Mouse (Mus musculus) gastrocnemius, postnatal 25 days (tissue): ENCODE results near the gene Ssbp4. TPM values are rescaled to one million over a fixed set of nuclear protein-coding genes. Genes with fewer than 3 reads are reported as not detected.

Experiments
- DNase-seq: peaks from one replicate; pipeline ENCODE4 v3.0.0; 2022
- total RNA-seq, 2 experiments: library from RNA; stranded (reverse); gene quantifications; 1 replicate in 1 of 2; 2 replicates in 1 of 2; pipeline ENCODE4 v1.2.3; 2021

The Ssbp4 gene
- total RNA-seq, 2 experiments from 2014 or later = 15.4 to 20.0 TPM

DNA sequence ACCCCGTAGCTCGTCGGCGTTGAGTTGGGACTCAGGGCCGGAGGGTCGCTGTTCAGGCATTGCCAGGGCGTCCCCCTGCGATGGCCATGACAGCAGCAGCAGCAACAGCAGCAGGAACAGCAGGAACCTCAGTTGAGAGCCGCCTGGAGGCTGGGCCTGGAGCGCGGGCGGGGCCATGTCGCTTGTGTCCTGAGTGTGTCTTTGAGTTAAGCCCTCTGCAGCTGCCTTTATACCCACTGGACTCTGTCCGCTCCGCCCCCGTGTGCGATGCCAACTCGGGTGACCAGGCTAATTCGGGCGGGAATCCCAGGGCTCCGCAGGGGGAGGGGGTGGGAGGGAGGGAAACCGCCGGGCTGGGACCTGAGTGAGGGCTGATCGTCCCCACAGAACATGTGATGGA is 22.8 kb upstream of the Ssbp4 start:
- no peak for DNase-seq

DNA sequence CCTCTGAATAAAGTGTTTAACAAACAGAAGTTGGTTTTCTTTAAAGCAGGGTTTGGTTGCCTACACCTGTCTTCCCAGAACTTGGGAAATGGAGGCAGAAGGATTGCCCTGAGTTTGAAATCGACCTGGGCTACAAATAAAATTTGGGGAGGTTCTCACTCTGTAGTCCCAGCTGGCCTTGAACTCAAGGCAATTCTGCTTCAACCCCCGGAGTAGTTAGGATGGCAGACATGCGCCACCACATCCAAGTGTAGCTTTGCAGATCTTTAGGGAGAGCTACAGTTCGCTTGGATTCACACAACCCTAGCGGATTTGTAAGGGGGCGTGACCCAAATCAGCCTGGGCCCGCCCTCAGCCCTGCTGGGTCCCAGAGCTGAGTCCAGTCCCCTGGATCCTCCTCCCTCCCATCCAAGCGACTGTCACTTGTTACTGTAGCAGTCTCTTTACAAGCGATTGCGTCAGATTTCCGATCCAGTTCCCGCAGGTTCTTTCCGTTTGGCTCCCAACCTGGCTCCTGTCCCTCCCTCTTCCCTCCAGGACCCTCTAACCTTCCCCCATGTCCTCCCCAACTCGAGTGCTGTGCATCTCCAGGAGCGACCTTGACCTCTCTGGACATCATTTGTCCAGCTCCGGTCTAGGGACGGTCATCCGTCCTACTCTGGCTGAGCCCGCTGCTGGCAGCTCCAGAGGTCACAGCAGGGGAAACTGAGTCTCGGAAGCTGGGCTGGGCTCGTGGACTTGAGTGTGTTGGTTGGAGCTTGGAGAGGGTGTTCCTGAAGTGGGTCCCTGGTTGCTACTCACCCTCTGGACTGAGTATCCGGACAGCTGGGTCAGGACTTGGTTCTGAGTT is 22.1 kb upstream of the Ssbp4 start:
- peak; percentile 76 for DNase-seq

DNA sequence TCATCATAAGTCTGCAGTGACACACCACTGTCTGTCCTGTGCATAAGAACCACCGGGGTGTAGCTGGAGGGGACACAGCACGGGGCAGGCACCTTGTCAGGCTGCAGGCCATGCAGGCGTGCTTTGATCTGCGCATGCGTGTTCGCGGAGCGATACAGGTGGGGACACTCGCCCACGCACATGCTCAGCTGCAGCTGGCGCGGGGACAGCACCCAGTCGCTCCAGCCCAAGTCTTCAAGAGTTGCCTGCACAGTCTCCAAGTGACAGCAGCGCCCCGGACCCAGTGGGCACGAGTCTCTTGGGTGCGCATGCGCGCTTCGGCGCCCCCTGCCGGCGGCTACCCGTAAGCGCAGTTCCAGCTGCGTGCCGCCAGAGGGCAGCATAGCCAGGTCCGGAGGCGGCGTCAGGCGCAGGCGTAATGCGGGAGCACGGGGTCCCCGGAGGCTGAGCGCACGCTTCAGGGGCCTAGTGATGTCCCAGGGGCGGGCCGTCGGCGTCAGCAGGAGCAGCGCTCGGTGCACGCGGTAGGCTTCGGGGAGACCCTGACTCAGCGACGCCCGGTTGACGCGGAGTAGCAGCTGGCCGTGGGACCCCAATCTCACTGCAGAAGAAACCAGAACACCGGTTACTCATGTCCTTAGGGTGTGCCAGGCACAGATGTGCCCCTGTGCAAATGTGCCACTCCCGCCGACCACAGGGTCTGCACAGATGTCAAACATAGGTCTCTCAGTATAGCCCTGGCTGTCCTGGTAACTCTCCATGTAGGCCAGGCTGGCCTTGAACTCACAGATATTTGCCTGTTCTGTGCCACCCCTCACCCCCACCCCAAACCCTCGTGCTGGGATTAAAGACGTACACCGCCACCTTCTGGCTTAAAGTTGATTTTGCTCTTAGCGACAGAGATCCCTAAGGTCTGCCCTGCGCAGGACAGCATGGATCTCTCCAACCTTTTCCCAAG is 21.2 kb upstream of the Ssbp4 start:
- DNase-seq = peak; percentile 85

DNA sequence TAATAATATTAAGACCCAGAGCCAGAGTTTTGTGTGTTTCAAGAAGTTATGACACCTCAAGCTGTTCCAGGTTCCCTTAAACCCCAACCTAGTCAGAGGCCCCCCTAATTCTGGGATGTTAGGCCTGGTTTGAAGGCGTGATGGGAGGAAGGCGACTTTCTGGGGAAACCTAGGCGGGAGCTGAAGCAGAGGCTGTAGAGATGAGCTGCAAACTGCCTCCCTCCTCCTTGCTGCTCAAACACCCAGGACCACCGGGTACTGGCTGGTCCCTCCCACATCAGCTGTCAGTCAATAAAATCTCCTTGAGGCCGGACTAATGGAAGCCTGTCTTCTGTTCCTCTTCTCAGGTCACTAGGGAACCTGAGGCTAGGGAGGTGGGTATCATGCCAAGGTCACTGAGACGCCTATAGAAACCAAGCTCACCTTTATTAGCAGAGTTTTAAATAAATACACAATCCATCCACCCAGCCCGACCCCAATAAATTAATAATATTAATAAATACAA is 20.4 kb upstream of the Ssbp4 start:
- DNase-seq = no peak

DNA sequence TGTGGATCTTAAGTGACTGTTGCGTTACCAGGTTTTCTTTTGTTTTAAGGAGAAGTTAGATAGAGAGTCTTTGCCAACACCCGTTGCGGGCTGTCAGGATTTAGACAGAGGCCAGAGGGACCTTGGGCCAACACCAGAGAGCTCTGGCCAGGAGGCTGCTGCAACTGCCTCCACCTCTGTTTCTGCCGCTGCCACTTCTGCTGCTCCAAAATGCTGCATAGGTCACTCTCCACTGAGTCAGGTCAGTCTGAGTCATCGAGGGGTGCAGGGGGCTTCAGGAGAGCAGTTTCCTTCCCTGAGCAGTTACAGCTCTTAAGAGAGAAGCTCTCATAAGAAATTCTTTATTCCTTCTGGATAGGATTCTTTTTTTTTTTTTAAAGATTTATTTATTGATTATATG is 18.4 kb upstream of the Ssbp4 start:
- DNase-seq = no peak

DNA sequence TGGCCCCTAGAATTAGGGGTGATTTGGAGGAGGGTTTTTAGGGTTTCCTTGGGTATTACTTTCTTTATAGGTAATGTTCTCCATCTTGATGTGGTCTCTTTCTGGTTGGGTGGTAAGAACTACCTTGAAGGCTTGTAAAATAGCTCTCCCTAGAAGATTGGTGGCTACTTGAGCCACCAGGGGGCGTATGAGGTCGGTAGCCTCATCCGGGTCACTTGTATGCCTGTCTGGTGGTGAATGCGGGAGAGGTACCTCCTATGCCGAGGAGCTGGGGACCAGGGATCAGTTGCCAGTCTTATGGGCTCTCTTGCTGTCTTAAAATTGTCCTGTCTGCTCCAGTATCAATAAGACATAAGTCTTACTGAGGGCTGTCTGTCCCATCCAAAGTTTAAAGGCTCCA is 16.4 kb upstream of the Ssbp4 start:
- DNase-seq = no peak

DNA sequence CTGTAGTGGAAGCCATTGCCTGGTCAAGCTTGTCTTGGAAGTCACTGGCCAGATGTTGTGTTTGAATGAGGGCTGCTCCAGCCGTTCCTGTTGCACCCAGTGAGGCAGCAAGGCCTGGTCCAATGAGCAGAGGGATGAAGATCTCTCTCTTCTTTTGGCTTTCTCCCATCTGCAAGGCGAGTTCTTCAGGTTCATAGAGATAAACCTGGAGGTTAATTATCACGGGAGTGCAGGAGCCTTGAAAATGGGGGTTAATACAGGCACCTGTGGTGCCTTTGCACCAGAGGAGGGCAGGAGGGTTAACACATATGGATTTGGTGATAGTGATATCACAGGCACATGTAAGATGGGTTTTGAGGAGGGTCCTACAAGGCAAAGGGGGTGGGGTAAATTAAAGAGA is 13.5 kb upstream of the Ssbp4 start:
- no peak for DNase-seq

DNA sequence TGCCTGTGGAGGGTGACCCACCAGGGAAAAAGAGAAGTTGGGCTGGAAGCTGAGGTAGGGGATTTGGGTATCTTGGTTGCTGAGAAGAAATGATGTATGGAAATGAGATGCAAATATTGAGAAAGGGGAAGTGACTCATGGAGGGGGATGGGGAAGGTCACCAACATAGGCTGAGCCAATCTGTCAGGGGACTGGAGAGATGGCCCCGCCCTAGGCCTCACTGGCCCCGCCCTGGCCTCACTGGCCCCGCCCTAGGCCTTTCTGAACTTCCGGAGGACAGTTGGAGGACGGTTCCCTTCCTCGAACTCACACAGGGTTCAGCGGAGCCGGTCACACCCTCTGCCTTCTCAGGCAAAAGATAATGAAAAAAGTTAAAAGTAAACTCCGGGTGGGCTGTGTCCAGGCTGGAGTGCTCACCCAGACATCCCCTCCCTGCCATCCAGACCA is 10.2 kb upstream of the Ssbp4 start:
- DNase-seq = no peak

DNA sequence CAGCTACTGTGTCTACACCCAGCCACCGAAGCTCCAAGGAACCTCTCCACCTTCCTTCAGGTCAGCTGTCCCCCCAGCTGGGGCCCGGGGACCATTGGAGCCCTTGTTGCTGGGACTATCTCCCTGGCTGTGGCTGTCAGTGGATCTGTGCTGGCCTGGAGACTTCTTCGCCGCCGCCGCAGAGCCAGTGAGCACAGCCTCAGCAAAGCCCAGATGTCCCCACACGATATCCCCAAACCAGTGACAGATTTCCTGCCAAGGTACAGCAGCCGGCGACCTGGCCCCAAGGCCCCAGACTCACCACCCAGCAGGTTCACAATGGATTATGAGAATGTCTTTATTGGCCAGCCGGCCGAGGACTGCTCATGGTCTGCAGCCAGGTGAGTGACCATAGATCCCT is 9.3 kb upstream of the Ssbp4 start:
- no peak for DNase-seq

DNA sequence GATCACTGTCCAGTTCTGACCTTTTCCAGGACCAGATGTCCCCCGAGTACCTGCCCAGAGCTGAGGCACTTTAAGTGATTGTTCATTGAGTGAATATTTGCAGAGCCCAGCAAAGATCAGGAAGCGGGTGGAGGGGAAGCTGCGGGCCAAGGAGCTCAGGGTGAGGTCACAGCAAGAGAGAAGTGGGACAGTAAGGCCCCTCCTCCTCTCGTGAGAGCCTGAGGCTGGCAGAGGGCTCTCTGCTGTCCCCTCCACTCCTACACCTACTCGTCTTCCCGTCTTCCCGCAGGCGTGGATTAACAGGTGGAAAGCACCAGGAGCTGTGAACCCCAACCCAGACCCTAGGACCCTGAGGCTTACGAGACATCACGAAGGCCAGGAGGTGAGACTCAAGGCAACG is 8.0 kb upstream of the Ssbp4 start:
- no peak for DNase-seq

DNA sequence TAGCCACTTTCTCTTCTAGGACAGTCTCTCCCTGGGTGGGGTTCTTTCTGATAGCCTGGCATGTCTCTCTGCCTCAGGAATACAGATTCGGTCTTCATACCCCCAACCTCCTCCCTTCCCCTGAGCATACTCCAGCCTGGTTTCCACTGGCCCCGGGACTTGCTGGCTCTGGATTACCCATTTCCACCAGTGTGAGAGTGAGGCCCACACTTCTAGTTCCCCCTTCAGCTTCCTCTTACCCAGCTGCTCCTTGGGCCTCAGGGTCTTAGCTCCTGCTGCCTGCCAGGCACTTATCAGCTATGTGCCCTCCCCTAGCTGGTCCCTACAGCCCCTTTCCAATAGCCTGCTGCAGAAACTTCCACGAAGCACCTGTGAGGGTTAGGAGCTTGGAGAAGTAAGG is 7.2 kb upstream of the Ssbp4 start, which contains the start of gene Lrrc25:
Lrrc25 (plus strand) TSS at position 262 of the 400 bp plus-strand sequence.
- no peak for DNase-seq

DNA sequence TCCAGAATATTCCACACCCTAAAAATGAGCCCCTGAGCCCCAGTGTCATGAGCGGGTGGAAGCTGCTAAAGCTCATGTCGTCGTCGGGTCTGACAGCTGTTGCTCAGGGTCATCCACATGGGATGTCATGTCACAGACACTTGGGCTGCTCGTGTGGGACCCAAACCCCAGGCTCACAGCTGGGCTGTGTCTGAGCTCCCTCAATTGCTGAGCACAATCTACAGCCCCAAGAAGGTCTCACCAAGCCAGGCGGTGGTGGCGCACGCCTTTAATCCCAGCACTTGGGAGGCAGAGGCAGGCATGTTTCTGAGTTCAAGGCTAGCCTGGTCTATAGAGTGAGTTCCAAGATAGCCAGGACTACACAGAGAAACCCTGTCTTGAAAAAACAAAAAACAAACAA is 6.6 kb upstream of the Ssbp4 start:
- DNase-seq = no peak

DNA sequence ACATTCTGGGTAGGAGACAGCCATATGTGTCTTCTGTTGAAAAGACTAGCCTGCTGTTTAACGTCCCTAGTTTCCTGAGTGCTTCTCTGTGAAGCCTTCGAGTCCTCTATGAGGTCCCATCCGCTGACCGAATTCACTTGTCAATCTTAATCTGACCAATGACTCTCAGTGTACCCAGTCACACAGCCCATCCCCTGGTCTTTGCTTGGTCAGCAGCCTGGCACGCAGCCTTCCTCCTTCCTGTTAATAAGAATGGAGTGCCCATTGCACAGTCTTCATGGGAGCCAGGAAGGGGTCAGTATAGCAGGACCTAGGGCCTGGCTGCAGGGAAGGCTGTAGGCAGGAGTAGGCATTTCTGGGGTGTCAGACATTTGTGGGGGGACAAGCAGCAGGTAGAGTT is 5.8 kb upstream of the Ssbp4 start:
- no peak for DNase-seq

DNA sequence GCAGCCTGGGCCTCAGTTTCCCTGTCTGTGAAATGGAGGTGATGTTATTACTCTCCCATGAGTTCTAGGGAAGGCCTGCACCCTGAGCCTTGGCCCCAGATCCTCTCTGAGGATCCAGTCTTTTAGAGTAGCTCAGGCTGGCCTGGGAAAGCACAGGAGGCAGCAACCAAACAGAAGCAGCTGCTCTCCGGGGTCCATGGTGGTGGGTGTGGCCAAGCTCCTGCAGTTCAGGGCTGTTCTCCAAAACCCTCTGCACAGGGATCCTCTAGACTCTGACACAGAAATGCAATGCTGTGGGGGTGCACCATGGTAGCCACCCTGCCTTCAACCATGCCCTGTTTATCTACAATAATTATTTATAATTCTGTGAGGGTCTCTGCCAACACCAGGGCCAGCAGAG is 5.1 kb upstream of the Ssbp4 start:
- no peak for DNase-seq

DNA sequence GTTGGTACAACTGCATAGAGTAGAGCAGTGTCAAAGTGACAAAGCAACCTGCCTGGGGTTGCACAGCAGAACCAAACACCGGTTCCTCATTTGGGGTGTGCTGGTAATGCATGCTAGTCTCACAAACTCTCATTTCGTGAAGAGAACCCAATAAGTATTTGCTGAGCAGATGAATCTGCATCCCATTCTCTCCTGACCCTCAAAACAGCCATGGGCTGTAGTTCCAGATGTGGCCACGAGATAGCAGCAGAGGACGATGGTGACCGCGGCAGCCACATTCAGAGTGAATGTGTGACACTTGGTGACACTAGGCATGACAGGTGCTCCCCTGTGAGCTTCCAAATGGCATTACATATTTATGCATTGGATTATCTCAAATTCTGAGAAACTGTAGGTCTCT is 3.2 kb upstream of the Ssbp4 start:
- DNase-seq = peak; percentile 76

DNA sequence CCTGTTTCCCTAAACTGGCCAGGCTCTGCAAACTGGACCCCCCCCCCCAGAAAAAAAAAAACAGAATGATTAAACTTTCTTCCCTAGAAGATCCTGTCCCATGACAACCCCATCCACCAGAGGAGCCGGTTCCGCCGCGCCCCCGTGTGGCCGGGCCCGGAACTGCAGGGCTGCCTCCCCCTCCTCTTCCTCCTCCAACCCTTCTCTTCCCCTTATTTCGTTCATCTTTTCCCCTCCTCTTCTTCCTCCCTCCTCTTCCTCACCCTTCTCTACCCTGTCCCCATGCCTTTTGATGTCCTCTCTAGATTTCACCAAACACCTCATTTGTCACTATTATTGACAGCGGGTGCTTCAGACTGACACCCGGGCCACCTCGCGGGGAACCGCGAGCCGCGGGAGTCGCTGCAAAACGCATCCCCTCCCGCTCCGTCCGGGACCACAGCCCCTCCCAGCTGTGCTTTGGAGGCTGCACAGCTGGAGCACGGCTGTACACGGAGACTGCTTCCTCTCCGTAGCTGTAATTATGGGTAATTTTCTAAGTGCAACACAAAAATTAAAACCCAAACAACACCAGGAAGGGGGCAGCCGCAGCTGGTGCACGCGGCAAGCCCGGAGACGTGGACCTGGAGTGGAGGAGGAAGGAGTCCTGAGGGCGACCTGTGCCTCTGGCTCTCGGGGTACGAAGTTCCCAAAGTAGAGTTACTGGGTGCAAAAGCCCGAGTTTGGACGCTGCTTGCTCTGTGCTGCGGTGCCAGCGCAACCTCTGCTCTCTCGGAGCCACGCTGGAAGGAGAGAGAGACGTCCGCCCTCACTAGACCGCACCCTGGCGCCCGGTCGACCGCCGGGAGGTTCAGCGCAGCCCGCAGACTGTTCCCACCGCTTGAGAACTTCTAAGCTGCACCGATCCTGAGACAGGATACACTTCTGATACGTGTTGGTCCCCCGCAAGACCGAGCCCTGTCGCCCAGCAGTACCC is 2.4 kb upstream of the Ssbp4 start:
- peak; percentile 88 for DNase-seq

DNA sequence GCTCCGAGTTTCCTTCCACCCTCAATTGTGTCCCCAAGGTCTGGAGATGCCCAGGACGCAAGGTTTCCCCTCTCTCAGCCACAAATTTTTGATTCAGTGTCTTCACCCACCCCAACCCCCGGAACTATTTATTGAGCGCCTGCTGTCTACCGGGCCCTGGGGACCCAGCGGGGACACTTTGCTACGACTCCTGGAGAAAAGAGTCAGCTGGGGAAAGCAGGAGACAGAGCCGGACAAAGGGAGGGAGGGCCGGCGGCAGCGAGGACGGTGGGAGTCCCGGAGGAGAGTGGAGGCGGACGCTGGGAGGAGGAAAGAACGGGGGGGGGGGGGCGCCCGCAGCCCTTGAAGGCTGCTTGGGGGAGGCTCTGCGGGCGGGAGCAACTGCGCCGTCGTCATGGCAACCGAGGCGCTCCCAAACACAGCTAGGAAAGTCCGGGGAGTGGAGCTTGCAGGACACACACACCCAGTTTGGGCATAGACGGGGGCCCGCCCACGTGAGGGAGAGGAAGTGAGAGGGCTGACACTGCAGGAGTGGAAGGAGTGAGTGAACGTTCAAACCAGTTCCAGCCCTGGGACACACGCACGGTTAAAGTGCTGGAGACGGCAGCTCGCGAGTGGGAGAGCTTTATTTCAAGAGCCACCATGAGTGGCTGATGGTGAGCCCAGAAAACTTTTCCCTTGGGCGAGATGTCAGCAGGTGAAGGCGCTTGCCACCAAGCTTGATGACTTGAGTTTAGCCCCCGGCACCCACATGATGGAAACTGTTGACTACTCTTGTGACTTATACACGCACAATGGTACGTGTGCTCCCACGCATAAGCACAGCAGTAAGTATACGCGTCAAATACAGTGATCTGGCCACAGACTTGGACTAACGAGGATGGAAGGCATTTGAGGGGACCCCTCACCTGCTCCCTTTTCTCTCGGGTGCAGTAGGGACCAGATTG is 1.4 kb upstream of the Ssbp4 start:
- DNase-seq = peak; percentile 93

DNA sequence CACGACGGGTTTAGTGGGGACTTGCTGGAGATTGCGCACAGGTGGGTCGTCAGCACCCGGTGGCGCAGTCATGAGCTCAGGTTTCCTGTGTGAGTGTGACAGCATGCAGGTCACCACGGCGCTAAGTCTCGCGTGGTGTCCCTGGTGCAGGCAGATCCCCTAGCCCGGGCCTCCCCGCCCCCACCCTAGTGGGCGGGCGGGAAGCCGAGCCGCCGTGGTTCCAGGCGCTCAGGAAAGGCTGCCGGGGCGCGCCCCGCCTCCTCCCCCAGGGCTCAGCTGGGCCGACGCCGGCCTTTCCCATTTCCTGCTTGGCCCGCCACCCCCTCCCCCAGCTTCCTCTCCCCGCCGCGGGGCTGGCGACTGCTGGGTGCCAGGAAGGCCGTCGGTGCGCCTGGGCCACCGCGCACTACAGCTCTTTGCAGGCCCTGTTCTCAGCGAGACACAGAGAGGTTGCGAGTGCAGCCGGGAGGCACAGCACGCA is 736 bp upstream of the Ssbp4 start:
- DNase-seq = peak; percentile 94

DNA sequence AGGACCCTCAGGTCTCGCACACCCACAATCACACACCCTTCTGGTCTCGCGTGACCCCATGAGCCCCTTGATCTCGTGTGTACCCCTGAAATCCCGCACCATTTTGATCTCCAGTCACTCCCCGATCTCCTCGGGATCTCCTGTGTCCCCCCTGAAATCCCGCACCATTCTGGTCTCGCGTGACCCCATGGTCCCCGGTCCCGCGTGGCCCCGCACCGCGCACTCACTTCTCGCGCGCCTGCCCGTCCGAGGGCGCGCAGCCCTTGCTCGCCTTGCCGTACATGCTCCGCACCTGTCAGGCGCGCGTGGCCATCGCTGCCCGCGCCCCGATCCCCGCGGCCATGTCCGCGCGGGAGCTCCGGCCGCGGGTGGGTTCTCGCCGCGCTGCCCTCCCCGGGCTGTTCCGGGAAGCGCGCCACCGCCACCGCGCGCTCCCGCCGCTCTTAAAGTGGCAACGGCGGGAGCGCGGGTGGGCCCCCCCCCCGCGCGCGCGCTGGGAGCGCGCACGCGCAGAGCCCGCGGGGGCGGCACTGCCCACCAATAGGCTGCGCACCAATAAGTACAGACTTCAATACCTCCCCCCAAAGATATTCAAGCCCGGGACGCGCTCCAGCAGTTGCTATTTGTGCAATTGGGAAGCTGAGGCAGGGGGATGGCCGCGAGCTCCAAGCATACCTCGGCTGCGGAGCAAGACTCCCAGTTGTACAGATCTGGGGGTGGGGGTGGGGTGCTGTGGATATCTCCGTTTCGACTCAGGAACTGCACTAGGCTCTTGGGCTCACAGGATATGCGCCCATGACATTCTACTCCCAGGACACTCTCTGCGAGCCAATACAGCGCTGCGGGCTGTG is 549 bp downstream of the Ssbp4 start:
- no peak for DNase-seq

DNA sequence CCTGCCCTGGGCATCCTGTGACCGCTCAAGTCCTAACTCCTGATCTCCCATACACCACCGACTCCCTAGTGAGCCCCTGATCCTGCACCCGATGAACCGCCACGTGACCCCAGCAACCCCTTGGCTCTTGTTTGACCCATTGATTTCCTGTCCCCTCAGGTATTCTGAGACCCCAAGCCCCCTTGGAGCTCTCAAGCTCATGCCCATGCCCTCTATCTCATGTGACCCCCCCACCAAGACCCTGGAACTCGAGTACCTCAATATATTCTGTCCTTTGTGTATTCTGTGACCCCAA is 1.1 kb downstream of the Ssbp4 start:
- no peak for DNase-seq
